Mouse (Mus musculus): ENCODE data around the gene Nme2. TPM values are rescaled to one million over a fixed set of nuclear protein-coding genes. Genes with fewer than 3 reads are reported as not detected.

Gene Nme2
- polyA plus RNA-seq, 1 experiment from 2014 or later = 151 TPM

- Histone ChIP-seq H3K27ac (no peak overlapping the region), H3K4me3 (no peak overlapping the region), H3K27me3 (ENCODE audit: low read depth, poor library complexity, severe bottlenecking) (no peaks in the 10 kb centered on the region), H3K4me1 (no peaks in the 10 kb centered on the region), H3K9me3 (replicated peaks) (no peaks in the 10 kb centered on the region), H3K36me3 (peaks cover 79% of the 10 kb centered on the region)
- DNase-seq (ENCODE audit: low spot score) = no peak
- 94% methylated on average over 4 of the region's 4 CpGs for WGBS
Observed at GRCm38 (mm10) chr11:93906834-93907233, 49.2 kb downstream of the Nme2 start.

Other genes starting within 250 kb of the Nme2 start
- 39.0 and 43.0 TPM in 2 replicates for gene Utp18, start 70.5 kb downstream of the Nme2 start, polyA plus RNA-seq (2016; fragmentation: Nextera tagmentation; extraction: Ambion mirVana)
- gene Mbtd1, start 70.4 kb downstream of the Nme2 start, polyA plus RNA-seq (2016; fragmentation: Nextera tagmentation; extraction: Ambion mirVana) = 32.9 and 43.1 TPM in 2 replicates
- 578 and 666 TPM in 2 replicates for gene Gm20390, start 12.0 kb upstream of the Nme2 start, polyA plus RNA-seq (2016; fragmentation: Nextera tagmentation; extraction: Ambion mirVana)
- gene Nme1, start 12.3 kb upstream of the Nme2 start, polyA plus RNA-seq (2016; fragmentation: Nextera tagmentation; extraction: Ambion mirVana) = 386 and 480 TPM in 2 replicates
- 28.0 and 30.4 TPM in 2 replicates for gene Spag9, start 39.8 kb upstream of the Nme2 start, polyA plus RNA-seq (2016; fragmentation: Nextera tagmentation; extraction: Ambion mirVana)